Mouse (Mus musculus) MEL (cell line): Measurements from ENCODE around the gene Slc44a3. TPM values are rescaled to one million over a fixed set of nuclear protein-coding genes. Genes with fewer than 3 reads are reported as not detected.

Experiments used
- DNase-seq: peaks from one replicate; pipeline ENCODE4 v3.0.0; 2011; ENCODE audit warnings: low read depth, low spot score
- H3K27ac ChIP-seq: 2 replicates; pipeline ENCODE4 v1.5.1; 2012; ENCODE audit warnings: low read depth, mild to moderate bottlenecking, control low read depth, low read length, moderate library complexity; ENCODE audit not compliant: control insufficient read depth
- H3K27me3 ChIP-seq, 2 experiments: fragments of 150-350 bp in 1 of 2; sonication (generic) in 1 of 2; 2 replicates each; pipeline ENCODE4 v1.6.1; 2012; ENCODE audit warnings: low read length in 2 of 2, mild to moderate bottlenecking in 2 of 2, improper control_type of control experiment in 1 of 2, moderate library complexity in 1 of 2; ENCODE audit not compliant: insufficient read depth in 2 of 2, control insufficient read depth in 1 of 2
- H3K36me3 ChIP-seq, 2 experiments: 2 replicates each; pipeline ENCODE4 v1.6.1; 2012 to 2014; ENCODE audit warnings: low read length in 2 of 2, improper control_type of control experiment in 1 of 2, inconsistent platforms in 1 of 2, mild to moderate bottlenecking in 1 of 2; ENCODE audit not compliant: insufficient read depth in 2 of 2, control insufficient read depth in 1 of 2
- H3K4me1 ChIP-seq, 2 experiments: fragments of 150-350 bp in 1 of 2; sonication (generic) in 1 of 2; 2 replicates each; pipeline ENCODE4 v1.6.1; 2012; ENCODE audit warnings: low read length in 2 of 2, improper control_type of control experiment in 1 of 2, mild to moderate bottlenecking in 1 of 2; ENCODE audit not compliant: insufficient read depth in 2 of 2, control insufficient read depth in 1 of 2
- H3K4me3 ChIP-seq, 2 experiments: fragments of 150-350 bp in 1 of 2; sonication (generic) in 1 of 2; 2 replicates each; pipeline ENCODE4 v1.5.1; 2012; ENCODE audit warnings: low read depth in 2 of 2, low read length in 2 of 2, mild to moderate bottlenecking in 2 of 2, moderate library complexity in 2 of 2, control low read depth in 1 of 2, improper control_type of control experiment in 1 of 2; ENCODE audit not compliant: control insufficient read depth in 1 of 2, insufficient read depth in 1 of 2
- H3K79me2 ChIP-seq: 2 replicates; pipeline ENCODE4 v1.6.1; 2012; ENCODE audit warnings: mild to moderate bottlenecking, low read length, moderate library complexity; ENCODE audit not compliant: control insufficient read depth, poor library complexity, insufficient read depth
- H3K9ac ChIP-seq: 2 replicates; pipeline ENCODE4 v1.6.1; 2012; ENCODE audit warnings: low read depth, mild to moderate bottlenecking, control low read depth, low read length, moderate library complexity; ENCODE audit not compliant: control insufficient read depth, poor library complexity, severe bottlenecking
- H3K9me3 ChIP-seq: fragments of 150-350 bp; sonication (generic); replicated peaks from 2 replicates; pipeline ENCODE4 v1.6.1; 2012; ENCODE audit warnings: mild to moderate bottlenecking, low read length, improper control_type of control experiment, moderate library complexity; ENCODE audit not compliant: insufficient read depth
- CHD1 ChIP-seq: IDR thresholded peaks from 2 replicates; pipeline ENCODE4 v1.6.1; 2012; ENCODE audit warnings: low read depth, mild to moderate bottlenecking, inconsistent platforms, low read length, improper control_type of control experiment
- ELF1 ChIP-seq: IDR thresholded peaks from 2 replicates; pipeline ENCODE4 v1.6.1; 2014; ENCODE audit warnings: low read depth, mild to moderate bottlenecking, inconsistent platforms, low read length, improper control_type of control experiment, moderate library complexity
- ETS1 ChIP-seq: IDR thresholded peaks from 2 replicates; pipeline ENCODE4 v1.6.1; 2012; ENCODE audit warnings: low read depth, mild to moderate bottlenecking, inconsistent platforms, low read length, improper control_type of control experiment, moderate library complexity
- GABPA ChIP-seq: IDR thresholded peaks from 2 replicates; pipeline ENCODE4 v1.6.1; 2012; ENCODE audit warnings: low read depth, mild to moderate bottlenecking, inconsistent platforms, low read length, improper control_type of control experiment, moderate library complexity
- MAFK ChIP-seq: IDR thresholded peaks from 2 replicates; pipeline ENCODE4 v1.6.1; 2011; ENCODE audit warnings: low read depth, mild to moderate bottlenecking, low read length, improper control_type of control experiment, borderline replicate concordance
- MAX ChIP-seq: IDR thresholded peaks from 2 replicates; pipeline ENCODE4 v1.6.1; 2011; ENCODE audit warnings: low read length, improper control_type of control experiment
- MEF2A ChIP-seq: IDR thresholded peaks from 2 replicates; pipeline ENCODE4 v1.6.1; 2014; ENCODE audit warnings: low read depth, mild to moderate bottlenecking, inconsistent platforms, low read length, improper control_type of control experiment; ENCODE audit not compliant: poor library complexity, insufficient replicate concordance, severe bottlenecking; ENCODE audit errors: extremely low read depth
- MYC ChIP-seq: IDR thresholded peaks from 2 replicates; pipeline ENCODE4 v1.6.1; 2011; ENCODE audit warnings: low read depth, mild to moderate bottlenecking, low read length, improper control_type of control experiment, moderate library complexity
- NELFE ChIP-seq: IDR thresholded peaks from 2 replicates; pipeline ENCODE4 v1.6.1; 2011; ENCODE audit warnings: low read depth, low read length, improper control_type of control experiment
- NRF1 ChIP-seq: IDR thresholded peaks from 2 replicates; pipeline ENCODE4 v1.6.1; 2014; ENCODE audit warnings: low read depth, mild to moderate bottlenecking, inconsistent platforms, low read length, improper control_type of control experiment, moderate library complexity; ENCODE audit not compliant: poor library complexity, insufficient read depth, severe bottlenecking
- POLR2AphosphoS2 ChIP-seq: IDR thresholded peaks from 2 replicates; pipeline ENCODE4 v1.6.1; 2011; ENCODE audit warnings: low read length, improper control_type of control experiment
- POLR2AphosphoS5 ChIP-seq: IDR thresholded peaks from 2 replicates; pipeline ENCODE4 v1.6.1; 2012; ENCODE audit warnings: low read depth, borderline replicate concordance, mild to moderate bottlenecking, inconsistent platforms, low read length, moderate library complexity, mixed read lengths
- RAD21 ChIP-seq: IDR thresholded peaks from 2 replicates; pipeline ENCODE4 v1.6.1; 2011; ENCODE audit warnings: mild to moderate bottlenecking, low read depth, low read length, improper control_type of control experiment
- RCOR1 ChIP-seq: IDR thresholded peaks from 2 replicates; pipeline ENCODE4 v1.6.1; 2012; ENCODE audit warnings: low read depth, mild to moderate bottlenecking, inconsistent platforms, low read length, improper control_type of control experiment
- SMC3 ChIP-seq: IDR thresholded peaks from 2 replicates; pipeline ENCODE4 v1.6.1; 2011; ENCODE audit warnings: low read depth, low read length, improper control_type of control experiment
- TAL1 ChIP-seq: IDR thresholded peaks from 2 replicates; pipeline ENCODE4 v1.6.1; 2012; ENCODE audit warnings: mild to moderate bottlenecking, inconsistent platforms, low read length, moderate library complexity, mixed read lengths
- USF1 ChIP-seq: IDR thresholded peaks from 2 replicates; pipeline ENCODE4 v1.6.1; 2014; ENCODE audit warnings: low read depth, mild to moderate bottlenecking, inconsistent platforms, low read length, improper control_type of control experiment, moderate library complexity
- USF2 ChIP-seq, 2 experiments: IDR thresholded peaks; 2 replicates each; pipeline ENCODE4 v1.6.1; 2011 to 2012; ENCODE audit warnings: improper control_type of control experiment in 2 of 2, low read length in 2 of 2, borderline replicate concordance in 1 of 2, inconsistent platforms in 1 of 2, low read depth in 1 of 2, mild to moderate bottlenecking in 1 of 2; ENCODE audit not compliant: insufficient read depth in 1 of 2
- ZKSCAN1 ChIP-seq: IDR thresholded peaks from 2 replicates; pipeline ENCODE4 v1.6.1; 2012; ENCODE audit warnings: low read depth, mild to moderate bottlenecking, inconsistent platforms, low read length, improper control_type of control experiment, moderate library complexity
- ZMIZ1 ChIP-seq: IDR thresholded peaks from 2 replicates; pipeline ENCODE4 v1.6.1; 2012; ENCODE audit warnings: low read depth, mild to moderate bottlenecking, inconsistent platforms, low read length, improper control_type of control experiment, moderate library complexity
- ZNF384 ChIP-seq: IDR thresholded peaks from 2 replicates; pipeline ENCODE4 v1.6.1; 2012; ENCODE audit warnings: low read depth, mild to moderate bottlenecking, inconsistent platforms, low read length, improper control_type of control experiment
- polyA plus RNA-seq, 2 experiments: library from polyadenylated mRNA; stranded (reverse) in 1 of 2; unstranded in 1 of 2; fragments of >175 nt in 1 of 2; fragments of >200 nt in 1 of 2; gene quantifications; 2 replicates each; pipeline versions ENCODE4 v1.2.1 to v1.2.4; 2012; ENCODE audit warnings: low replicate concordance in 2 of 2, low read depth in 1 of 2; ENCODE audit not compliant: insufficient read length in 2 of 2, insufficient read depth in 1 of 2, missing spikeins in 1 of 2
- total RNA-seq: library from RNA; depleted of rRNA; stranded (reverse); fragments of 300-350 nt; gene quantifications from 2 replicates; pipeline ENCODE4 v1.2.3, GENCODE M21; 2012

Gene Slc44a3
- total and polyA plus RNA-seq, 3 experiments = 0.08 to 0.11 TPM; not detected in 1

DNA sequence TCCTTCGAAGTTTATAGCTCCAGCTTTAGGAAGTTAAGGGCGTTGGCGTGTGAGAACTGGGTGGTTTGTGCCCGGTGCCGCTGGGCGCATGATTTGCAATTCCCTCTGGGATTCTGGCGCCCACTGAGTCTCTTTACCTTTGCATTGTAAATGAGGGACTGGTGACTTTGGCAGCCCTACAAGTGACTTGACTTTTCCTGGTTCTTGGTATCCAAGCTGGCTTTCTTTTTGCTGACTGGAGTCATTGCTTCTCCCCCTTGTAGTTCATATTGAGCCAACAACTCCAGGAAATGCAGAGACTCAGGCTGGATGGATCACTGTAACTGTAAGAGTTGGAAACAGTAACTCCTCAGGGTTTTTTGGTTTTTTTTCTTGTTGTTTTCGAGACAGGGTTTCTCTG lies 104.0 kb downstream of the Slc44a3 start:
- no peaks in the 10 kb centered on the region for H3K27me3 ChIP-seq
- no peaks in the 10 kb centered on the region for H3K79me2 ChIP-seq
- TF ChIP-seq MYC (no peak), TAL1 (no peak), ETS1 (no peak), MAX (no peak), MAFK (no peak), NELFE (no peak), NRF1 (no peak), GABPA (no peak), SMC3 (no peak), POLR2AphosphoS5 (no peak), RCOR1 (no peak)
- no peaks in the 10 kb centered on the region for H3K36me3 ChIP-seq
- no peak overlapping the region for H3K27ac ChIP-seq
- no peak overlapping the region for H3K9ac ChIP-seq
- H3K4me1 ChIP-seq = no peaks in the 10 kb centered on the region
- no peaks in the 10 kb centered on the region for H3K9me3 ChIP-seq
- no peak for DNase-seq
- no peak overlapping the region for H3K4me3 ChIP-seq

DNA sequence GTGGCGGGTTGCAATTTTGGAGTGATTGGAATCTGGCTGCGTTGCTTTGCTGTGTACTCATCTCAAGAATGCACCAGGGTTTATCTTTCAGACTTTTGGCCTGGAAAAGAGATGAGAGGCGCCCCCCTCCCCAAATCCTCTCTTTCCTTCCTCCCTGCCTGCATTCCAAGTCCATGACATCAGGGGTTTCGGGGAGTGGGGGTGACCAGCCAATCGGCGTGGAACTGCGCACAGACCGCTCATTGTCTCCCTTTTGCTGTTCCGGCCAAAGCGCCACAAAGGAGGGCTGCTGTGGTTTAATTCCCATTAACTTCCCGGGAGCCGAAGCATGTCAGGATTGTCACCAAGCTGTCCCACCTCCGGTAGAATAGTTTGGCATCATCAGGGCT lies 104.7 kb downstream of the Slc44a3 start:
- Histone ChIP-seq H3K4me1 (no peaks in the 10 kb centered on the region), H3K36me3 (no peaks in the 10 kb centered on the region), H3K9ac (no peak overlapping the region), H3K27ac (no peak overlapping the region)
- no peak for TF ChIP-seq ELF1
- no peak for TF ChIP-seq ZMIZ1
- no peak for TF ChIP-seq CHD1
- no peak for TF ChIP-seq USF1
- TF ChIP-seq POLR2AphosphoS5 = no peak
- TF ChIP-seq MAFK = no peak
- TF ChIP-seq USF2 (IDR thresholded peaks at IDR 0.05; ENCODE audit: borderline replicate concordance in 1 of 2, insufficient read depth in 1 of 2, low read depth in 1 of 2, low read length in 2 of 2) = no peak
- no peak for TF ChIP-seq TAL1
- TF ChIP-seq POLR2AphosphoS2 = no peak
- TF ChIP-seq RAD21 = no peak
- no peak for TF ChIP-seq MEF2A
- TF ChIP-seq RCOR1 = no peak
- TF ChIP-seq SMC3 = no peak
- TF ChIP-seq NELFE = no peak
- no peak for TF ChIP-seq ZNF384
- TF ChIP-seq ZKSCAN1 = no peak
- TF ChIP-seq, all 39 proteins: peak for 0
- no peak for DNase-seq
- no peaks in the 10 kb centered on the region for H3K9me3 ChIP-seq
- H3K79me2 ChIP-seq = no peaks in the 10 kb centered on the region
- no peaks in the 10 kb centered on the region for H3K27me3 ChIP-seq
- no peak overlapping the region for H3K4me3 ChIP-seq
